Mouse (Mus musculus): Measurements from ENCODE around the gene B3glct. TPM values are rescaled to one million over a fixed set of nuclear protein-coding genes. Genes with fewer than 3 reads are reported as not detected.

B3glct gene
- total RNA-seq, 2 experiments from 2014 or later, result 16.2 to 17.3 TPM

GRCm38 (mm10) chr5:149662980-149663379 is 15.1 kb upstream of the B3glct start:
- no peak for DNase-seq (ENCODE audit: low spot score in 2 of 2)

GRCm38 (mm10) chr5:149663417-149663816 is 14.6 kb upstream of the B3glct start:
- no peak for DNase-seq (ENCODE audit: low spot score in 2 of 2)

GRCm38 (mm10) chr5:149677196-149677595 is 834 bp upstream of the B3glct start:
- no peak for DNase-seq (ENCODE audit: low spot score in 2 of 2)

DNA sequence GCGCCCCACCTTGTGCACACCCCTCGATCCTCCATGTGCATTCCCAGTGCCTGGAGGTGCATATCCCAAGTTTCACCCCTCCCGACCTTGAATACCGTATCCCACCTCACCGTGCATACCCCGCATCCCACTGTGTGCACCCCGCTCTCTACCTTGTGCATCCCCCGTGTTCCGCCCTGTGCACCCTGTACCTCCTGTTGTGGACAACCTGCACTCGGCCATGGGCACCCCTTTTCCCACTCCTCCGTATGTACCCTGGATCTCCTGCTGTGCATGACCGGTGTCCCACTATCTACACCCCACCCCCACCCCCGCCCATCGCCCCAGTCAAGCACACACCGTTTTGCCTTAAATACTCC is 939 bp downstream of the B3glct start:
- no peak for DNase-seq (ENCODE audit: low spot score in 2 of 2)

DNA sequence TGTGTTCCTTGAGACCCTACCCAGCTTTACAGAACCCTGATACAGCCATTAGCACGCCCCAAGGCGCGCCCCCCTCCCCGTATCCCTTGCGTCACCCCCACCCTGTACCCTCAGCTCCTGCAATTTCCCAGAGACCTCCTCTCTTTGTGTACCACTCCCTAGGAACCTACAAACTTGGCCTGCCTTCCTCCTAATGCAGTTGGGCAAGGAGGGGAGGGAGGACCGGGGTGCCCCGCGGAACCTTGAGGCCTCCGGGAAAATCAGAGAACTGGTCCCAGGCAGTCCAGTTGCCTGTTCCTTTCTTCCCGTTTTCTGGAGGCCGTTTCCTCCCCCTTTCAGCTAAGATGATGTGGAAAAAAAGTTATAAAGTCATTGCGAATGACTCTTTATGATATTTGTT is 1.3 kb downstream of the B3glct start:
- DNase-seq (ENCODE audit: low spot score in 2 of 2), result no peak

- no peak for DNase-seq (ENCODE audit: low spot score in 2 of 2)
Measured at GRCm38 (mm10) chr5:149679886-149680285, 1.9 kb downstream of the B3glct start.

DNA sequence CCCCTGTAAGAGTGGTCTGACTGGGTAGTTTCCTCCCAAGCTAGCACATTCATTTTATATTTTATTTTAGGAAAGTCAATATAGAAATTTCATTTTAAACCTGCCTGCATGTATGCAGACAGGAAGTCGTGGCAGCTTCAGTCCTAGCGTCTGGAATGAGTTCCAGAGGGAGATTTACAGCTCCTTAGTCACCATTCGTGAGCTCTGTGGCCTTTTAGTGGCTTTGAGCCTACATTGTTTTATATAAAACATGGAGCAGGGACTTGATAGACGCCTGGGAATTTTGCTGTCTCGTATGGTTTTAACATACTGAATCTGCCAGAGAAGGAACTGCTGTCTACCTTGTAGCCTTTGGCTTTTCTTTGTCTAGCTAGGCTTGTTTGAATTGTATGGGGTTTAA is 2.9 kb downstream of the B3glct start:
- no peak for DNase-seq (ENCODE audit: low spot score in 2 of 2)

DNA sequence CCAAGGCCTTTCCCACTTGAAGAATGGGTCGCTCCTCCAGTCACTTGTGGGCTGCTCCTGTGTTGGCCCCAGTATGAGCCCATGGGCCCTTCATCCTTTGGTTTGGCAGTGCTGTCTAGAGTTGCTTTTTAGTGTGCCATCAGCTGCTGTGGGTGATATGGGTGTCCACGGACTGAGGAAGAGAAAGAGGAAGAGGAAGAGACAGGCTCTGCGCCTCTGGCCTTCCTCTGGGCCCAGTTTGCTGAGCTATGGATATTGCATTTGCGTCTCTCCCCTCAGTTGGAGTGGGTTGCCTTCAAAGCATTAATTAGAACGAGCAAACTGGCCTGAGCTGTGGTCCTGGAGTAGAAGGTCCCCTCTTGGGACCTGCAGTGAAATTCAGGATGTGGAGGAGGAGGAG is 11.8 kb downstream of the B3glct start:
- no peak for DNase-seq (ENCODE audit: low spot score in 2 of 2)

- peak; percentile 66 to 81 for DNase-seq (ENCODE audit: low spot score in 2 of 2)
Measured at GRCm38 (mm10) chr5:149692548-149692947, 14.5 kb downstream of the B3glct start.

DNA sequence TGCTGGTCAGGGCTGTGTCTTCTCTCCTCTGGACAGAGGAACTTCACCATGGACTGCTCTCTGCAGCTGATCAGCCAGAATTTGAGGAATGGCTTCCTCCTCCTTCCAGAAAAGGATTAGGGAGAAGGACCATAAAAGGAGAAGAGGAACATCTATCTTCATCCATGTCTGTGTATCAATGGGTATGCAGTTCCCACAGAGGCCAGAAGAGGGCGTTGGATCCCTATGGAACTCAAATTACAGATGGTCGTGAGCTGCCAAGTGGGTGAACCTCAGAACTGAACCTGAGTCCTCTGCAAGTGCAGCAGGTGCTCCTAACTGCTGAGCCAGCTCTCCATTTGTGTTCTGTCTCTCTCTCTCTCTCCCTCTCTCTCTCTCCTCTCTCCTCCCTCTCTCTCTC is 15.2 kb downstream of the B3glct start:
- DNase-seq (ENCODE audit: low spot score in 2 of 2), result no peak

- no peak for DNase-seq (ENCODE audit: low spot score in 2 of 2)
Measured at GRCm38 (mm10) chr5:149693968-149694367, 15.9 kb downstream of the B3glct start.

- DNase-seq (ENCODE audit: low spot score in 2 of 2), result no peak
Measured at GRCm38 (mm10) chr5:149695077-149695750, 17.2 kb downstream of the B3glct start.

DNA sequence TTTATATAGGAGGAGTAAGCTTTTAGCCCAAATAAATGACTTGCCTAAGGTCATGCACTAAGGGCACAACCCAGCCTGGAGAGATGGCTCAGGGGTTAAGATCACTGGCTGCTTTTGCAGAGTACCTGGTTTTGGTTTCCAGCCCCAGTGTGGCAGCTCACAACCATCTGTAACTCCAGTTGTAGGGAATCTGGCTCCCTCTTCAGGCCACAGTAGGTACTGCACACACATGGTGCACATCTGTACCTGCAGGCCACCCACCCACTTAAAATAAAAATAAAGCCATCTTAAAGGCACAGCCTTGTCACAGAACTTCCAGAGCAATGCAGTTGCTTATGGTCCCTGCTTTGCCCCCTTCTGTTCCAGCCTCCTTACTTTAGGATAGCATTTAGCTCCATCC is 24.7 kb downstream of the B3glct start:
- no peak for DNase-seq (ENCODE audit: low spot score in 2 of 2)

DNA sequence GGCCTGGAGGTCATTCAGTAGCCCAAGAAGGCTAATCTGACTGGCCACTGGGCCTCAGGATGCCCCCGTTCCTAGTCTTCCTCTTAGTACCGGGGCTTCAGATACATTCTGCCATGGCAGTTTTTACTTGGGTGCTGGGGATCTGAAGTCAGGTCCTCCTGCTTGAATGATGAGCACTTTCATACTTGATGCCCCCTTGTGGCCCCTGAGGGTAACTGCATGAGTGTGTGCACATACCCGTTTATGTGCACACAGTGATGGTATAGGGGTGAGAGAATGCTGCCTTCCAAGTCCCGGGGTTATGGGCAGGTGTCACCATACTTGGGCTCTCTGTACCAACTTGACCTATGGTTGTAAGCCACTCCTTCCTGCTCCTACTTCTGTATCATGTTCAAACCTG is 33.5 kb downstream of the B3glct start:
- DNase-seq (ENCODE audit: low spot score in 2 of 2), result no peak

DNA sequence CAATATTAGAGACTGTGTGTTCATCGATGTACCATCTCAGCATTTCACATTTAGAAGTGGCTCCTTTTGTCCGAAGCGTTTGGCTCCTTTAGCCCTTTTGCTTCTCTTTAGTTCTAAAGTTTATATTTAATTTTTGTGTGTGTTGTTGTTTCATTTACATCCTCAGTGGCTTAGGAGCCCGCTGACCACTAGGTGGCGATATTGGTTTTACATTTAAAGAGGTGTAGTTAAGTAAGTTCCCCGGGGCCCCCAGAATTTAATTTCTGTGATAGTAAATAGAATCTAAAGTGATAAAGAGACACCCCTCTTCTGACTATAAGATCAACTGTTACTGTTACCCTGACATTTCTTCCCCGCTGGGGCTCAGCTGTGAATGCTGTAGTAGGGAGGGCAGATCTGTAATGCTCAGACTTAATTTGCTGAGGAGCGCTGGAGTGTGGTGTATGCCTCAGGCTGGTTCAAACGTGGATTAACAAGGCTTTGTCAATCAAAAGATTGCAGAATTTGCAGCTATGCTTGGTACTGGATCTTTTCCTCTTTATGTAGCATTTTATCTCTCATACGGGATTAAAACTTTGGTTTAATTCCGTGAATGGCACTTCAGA is 35.2 kb downstream of the B3glct start:
- peak; percentile 39 to 57 for DNase-seq (ENCODE audit: low spot score in 2 of 2)

DNA sequence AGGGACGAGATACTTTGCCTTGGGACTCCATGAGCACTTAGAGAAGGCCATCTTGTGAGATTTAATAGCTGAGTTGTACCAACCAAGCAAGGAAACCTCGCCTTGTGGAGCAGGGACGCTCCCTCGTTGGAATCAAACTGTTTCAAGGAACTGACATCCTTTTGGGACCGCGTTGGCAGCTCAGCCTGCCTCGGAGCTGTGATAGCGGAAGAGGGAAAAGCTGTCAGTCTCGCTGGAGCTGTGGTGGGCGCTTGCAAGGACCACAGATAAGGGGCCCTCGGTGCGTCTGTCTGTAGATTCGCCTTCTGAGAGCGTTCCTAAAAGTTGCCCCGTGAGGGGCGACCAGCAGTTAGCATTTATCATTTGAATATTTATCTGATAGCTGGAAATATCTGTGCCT is 35.8 kb downstream of the B3glct start:
- DNase-seq (ENCODE audit: low spot score in 2 of 2), result no peak

DNA sequence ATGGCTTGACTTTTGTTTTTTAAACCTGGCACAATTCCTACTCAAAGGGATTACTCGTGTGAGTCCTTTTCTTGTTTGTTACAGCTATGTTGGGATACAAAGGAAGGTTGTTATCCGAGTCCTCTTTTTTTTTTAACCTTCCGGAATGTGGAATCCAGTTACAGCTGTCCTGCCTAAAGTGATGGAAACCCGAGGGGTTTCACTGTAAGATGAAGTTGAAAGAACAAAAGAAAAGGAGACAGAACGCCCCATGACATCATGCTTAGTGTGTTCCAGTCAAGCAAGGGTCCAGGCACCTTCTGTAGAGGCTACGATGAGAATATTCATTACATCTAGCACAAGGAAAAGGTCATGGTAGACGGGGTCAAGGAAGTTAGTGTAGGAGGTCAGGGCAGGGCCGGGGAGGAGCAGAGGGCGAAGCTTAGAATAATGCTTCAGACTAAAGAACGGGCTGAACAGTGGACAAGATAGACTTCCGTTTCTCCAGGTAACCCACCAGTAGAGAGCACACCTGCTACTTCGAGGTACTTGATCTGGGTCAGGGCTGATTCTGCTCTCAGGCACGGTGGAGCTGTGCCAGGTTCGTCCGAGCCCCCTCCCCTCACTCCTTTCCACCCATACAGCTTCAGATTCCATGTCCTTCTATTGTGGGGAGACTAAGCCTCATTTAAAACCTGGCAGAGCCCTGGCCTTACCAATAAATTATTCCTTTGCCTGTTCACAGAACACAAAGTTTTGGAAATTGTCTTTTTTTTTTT is 37.7 kb downstream of the B3glct start:
- DNase-seq (ENCODE audit: low spot score in 2 of 2), result no peak

DNA sequence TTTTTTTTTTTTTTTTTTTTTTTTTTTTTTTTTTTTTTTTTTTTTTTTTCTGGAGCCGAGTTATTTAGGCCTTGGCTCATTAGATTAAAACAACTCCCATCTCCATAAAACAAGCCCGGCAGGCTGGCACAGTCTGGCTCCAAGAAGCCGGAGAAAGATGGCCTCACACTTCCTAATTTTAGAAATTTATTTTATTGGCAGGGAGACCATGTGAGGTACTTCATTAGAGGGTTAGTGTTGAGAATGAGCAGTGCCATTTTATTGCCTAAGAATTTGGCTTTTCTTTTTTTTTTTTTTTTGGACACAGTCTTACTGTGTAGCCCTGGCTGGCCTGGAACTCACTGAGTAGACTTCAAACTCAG is 38.3 kb downstream of the B3glct start:
- DNase-seq (ENCODE audit: low spot score in 2 of 2), result no peak

- no peak for DNase-seq (ENCODE audit: low spot score in 2 of 2)
Measured at GRCm38 (mm10) chr5:149731776-149732175, 53.7 kb downstream of the B3glct start.

DNA sequence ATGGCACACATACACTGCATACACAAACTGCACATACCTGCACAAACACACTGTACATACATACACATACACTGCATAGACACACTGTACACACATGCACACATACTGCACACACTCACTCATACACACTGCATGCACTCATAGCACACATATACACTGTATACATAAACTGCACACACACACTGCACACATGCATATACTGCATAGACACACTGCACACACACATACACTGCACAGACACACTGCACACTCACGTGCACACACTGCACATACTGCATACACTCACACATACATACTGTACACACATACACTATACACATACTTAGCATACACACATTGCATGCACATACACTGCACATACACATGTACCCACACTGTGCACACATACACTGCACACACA is 59.2 kb downstream of the B3glct start:
- no peak for DNase-seq (ENCODE audit: low spot score in 2 of 2)

DNA sequence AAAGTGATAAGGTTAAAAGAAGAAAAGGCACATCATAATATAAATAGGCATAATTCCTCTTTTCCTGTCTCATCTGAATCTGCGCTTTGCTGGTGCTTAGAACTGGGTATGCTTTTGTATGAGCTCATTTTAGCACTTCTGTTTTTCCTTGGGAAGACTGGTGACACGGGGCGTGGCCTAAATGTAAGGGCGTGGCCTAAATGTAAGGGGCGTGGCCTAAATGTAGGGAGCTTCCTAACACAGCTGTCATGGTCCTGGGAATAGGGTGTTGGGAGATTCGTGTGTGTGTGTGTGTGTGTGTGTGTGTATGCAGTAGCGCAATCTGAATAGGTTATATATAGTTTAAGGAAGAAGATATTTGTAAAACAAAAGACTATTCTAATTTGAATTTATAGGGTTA is 62.1 kb downstream of the B3glct start:
- no peak for DNase-seq (ENCODE audit: low spot score in 2 of 2)

- no peak for DNase-seq (ENCODE audit: low spot score in 2 of 2)
Measured at GRCm38 (mm10) chr5:149740703-149741102, 62.7 kb downstream of the B3glct start.

DNA sequence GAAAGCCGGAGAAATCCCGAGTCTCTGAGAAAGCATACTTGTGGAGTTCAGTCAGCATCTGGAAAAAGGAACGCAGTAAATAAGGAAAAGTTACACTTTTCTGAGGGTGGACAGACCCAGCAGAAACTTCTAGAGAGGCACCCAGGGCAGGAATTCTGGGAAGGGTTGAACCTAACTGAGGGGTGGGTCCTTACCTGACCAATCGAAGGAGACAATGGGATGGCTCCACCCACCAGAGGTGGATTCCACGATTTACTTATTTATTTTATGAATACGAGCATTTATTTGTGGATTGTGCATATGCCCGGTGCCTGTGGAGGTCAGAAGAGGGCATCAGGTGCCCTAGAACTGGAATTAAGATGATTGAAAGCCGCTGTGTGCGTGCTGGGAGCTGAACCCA is 64.3 kb downstream of the B3glct start:
- DNase-seq (ENCODE audit: low spot score in 2 of 2), result no peak

Data from left cerebral cortex, adult 18-20 months (tissue).